Mouse (Mus musculus): ENCODE measurements at regions not wholly inside any gene's neighbourhood (a gene's known extent, or its start where the extent isn't known, plus 50 kb on each side); places are given as distances from the start of the nearest gene placed in this dataset.
"Not testable (repeated sequence)": the region's sequence is repeated elsewhere in the genome, so short reads cannot be mapped to it uniquely, and the experiment has no call there.

GRCm38 (mm10) chr13:35606857-35607561 is 52.6 kb upstream of the Cdyl start:
- DNase-seq = not testable (repeated sequence)

- no peak for DNase-seq
These were observed 51.9 kb upstream of the Cdyl start for GRCm38 (mm10) chr13:35607710-35608109.

All from lung, postnatal 36 days (tissue).